Mouse (Mus musculus) megakaryocyte-erythroid progenitor cell, adult 5 weeks (primary cell): ENCODE results near the gene Naa20. TPM values are rescaled to one million over a fixed set of nuclear protein-coding genes. Genes with fewer than 3 reads are reported as not detected.

Experiments
- polyA plus RNA-seq: library from polyadenylated mRNA; stranded (reverse); fragments of >175 nt; gene quantifications from 2 replicates; pipeline ENCODE4 v1.2.3, GENCODE M21; 2012

The Naa20 gene
- 21.8 and 31.1 TPM in 2 replicates for polyA plus RNA-seq

DNA sequence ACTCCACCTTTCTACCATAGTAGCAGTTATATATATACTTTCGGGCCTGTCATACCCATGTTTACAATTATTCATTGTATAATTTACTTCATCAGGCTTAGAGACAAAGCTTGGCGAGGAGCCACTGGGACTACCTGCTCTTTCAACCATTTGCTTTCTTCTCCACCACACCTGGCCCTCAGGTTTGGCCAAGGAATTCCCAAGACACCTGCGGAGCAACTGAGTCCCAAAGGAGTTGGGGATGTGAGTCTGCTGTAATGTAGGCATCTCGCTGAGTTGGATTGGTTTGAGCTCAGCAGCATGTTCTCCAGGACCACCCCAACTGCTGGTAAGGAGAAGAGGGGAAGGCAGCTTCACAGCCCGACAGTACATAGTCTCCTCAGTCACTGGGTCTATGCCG lies at the start of gene Naa20:
Gene Naa20 (plus strand): TSS at position 239 of the 400 bp plus-strand sequence.

DNA sequence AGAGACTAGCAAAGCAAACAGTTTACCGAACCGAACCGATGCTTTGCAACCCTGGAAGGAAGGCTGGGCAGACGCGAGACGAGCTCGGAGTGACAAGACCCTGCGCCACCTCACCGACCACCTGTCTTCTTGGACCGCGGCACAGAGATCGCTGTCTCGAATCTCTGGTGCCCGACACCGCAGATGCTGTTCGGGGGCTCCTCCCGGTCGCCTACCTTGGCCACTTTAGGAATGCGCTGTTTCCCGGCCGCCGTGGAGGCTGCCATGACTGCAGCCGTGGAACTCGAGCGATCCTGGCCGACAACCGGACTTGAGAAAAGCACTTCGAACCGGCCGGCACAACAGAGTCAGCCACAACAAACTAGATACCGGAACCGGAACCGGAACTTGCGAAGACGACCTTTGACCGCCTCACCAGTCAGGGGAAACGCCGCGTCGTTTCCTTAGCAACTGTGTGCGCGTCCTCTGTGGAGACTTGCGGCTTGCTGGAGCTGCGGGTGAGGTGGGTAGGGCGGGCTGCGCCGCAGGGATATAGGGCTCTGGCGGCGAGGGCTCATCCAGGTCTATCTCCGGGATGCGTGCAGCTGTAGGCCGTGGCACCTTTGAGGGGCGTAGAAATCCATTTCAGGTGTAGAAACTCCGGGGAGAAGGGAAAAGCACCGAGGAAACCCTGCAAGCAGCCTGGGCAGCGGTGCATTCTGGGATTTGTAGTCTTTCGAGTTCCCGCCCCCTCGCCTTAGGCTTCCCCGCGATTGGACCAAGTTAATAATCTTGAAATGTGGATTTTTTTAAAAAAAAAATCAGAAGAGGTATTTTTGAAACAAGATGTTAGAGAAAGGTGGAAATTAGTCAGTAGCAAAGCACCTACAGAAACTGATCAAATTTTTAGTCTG lies 32.7 kb downstream of the Naa20 start, which contains the start of the genes Cfap61 and Crnkl1:
Gene Cfap61 (plus strand): TSS at position 446 of the 893 bp plus-strand sequence.
Gene Crnkl1 (minus strand): TSS at position 676 of the 893 bp plus-strand sequence.

Other genes with a start within 250 kb of the Naa20 start
- 0.45 and 1.2 TPM in 2 replicates for gene Rin2, start 226.9 kb upstream of the Naa20 start, polyA plus RNA-seq
- not detected in 2 replicates for gene Cfap61, start 32.7 kb downstream of the Naa20 start, polyA plus RNA-seq
- 14.3 and 14.4 TPM in 2 replicates for gene Crnkl1, start 32.9 kb downstream of the Naa20 start, polyA plus RNA-seq